Mouse (Mus musculus) Muller cell, postnatal 12 days (primary cell): ENCODE data around the gene 1700102P08Rik.

Experiments used
- DNase-seq: peaks from one replicate; pipeline ENCODE4 v3.0.0-alpha.2; 2015; ENCODE audit errors: inconsistent ontology term

1700102P08Rik gene

DNA sequence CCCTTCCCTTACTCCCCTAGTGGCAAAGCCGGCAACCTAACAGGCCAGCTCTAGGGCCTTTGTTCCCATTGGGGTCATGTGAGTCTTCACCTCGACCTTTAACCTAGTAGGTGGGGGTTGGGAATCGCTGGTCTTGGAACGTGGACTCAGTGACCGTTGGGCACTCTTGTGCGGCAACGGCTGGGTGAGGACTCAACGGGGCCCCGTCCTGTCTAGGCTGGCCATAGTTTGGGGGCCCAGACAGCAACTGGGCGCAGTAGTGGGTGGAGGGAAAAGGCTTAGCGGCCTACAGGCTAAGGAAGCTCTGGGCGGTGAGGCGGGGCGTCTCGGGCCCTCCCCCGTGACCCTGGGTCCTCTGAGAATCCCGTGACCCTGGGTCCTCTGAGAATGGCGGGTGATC lies at the start of gene 1700102P08Rik:
Gene 1700102P08Rik, plus strand, starts transcription at position 130 of the 400 bp plus-strand sequence.
- no peak for DNase-seq

DNA sequence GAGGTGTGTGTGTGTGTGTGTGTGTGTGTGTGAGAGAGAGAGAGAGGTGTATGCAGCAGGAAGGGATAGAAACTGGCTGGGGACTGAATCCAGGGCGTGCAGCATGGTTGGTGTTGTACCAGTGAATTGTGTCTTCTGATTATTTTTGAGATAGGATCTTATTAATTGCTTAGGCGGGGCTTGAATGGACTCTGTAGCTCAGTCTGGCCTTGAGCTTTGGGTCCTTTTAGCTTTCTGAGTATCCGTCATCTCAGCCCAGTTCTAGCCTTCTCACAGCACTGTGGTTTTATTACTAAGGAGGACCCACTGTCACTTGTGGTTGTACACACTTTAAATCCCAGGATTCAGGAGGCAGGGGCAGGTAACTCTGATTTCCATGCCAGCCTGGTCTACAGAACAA lies 49.3 kb upstream of the 1700102P08Rik start:
- no peak for DNase-seq

DNA sequence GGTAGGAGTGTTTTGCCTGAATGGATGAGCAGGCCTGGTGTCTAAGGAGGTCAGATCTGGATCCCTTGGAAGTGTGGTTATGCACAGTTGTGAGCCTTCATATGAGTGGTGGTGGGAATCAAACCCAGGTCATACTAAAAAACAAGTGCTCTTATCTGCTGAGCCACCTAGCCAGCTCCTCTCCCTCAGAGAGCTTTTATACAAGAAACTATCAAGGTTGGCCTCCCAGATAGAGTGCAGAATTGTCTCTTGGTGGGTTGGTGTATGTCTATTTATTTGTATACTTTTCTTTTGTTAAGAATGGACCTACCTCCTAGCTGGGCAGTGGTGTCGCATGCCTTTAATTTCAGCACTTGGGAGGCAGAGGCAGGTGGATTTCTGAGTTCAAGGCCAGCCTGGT lies 48.8 kb upstream of the 1700102P08Rik start:
- DNase-seq: no peak

DNA sequence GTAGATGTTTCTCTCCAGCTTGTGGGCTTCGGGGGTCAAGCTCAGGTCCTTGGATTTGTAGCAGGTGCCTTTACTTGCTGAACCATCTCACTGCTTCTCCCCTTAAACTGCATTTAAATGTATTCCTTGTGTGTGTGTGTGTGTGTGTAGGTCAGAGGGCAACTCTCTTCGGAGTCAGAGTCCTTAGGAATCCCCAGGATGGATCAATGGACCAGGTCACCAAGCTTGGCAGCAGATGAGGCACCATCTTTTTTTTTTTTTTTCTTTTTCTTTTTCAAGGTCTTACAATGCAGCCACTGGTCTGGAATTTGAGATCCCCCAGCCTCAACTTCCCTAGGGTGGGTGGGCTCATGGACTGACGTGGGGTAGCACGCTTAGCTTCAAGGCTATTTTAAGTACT lies 48.1 kb upstream of the 1700102P08Rik start:
- no peak for DNase-seq

DNA sequence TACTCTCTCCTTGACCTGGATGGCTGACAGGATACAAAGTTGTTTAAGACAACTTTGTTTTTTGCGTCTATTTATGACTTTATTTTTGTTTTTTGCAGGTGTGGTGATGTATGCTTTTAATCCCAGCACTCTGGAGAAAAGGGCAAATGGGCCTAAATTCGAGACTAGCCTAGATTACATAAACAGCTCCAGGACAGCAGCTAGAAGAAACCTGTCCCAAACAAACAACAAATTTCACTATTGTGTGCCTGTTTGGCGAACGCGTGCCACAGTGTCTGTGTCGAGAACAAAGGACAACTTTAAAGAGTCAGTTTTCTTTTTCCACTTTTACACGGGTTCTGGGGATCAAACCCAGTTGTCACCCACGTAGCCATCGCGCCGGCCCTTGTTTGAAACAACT lies 45.6 kb upstream of the 1700102P08Rik start:
- DNase-seq: no peak

DNA sequence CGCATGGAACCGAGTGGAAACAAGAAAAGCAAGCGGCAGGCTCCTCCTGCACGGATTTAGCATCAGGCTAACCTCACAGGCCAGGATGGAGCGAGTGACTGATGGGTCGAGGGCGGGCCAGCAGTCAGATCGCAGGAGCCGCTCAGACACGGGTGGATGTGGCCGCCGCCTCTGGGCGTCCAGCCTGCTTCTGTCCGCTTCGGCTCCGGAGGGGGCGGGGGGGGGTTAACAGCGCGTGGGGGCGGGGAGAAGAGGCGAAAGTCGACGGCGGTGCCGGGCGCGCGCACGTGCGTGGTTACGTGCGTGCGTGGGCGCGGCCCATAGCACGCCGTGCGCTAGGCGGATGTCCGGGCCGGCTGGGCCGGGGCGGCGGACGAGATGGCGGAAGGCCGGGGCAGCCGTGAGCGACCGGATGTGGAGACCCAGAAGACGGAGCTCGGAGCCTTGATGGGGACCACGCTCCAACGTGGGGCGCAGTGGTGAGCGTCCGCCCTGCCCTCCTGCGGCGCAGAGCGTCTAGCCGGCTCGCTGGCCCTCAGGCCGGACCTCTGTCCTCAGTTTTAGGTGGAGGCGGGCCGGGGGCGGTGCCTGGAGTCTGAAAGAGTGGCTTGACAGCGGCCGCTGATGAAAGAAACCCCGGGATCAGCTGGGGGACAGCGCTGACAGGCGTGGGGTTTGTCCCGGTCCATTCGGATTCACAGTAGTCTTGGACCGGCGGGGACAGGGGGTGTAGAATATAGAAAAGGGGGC lies 44.9 kb upstream of the 1700102P08Rik start, which contains the start of gene Usp4:
Gene Usp4, plus strand, starts transcription at position 314 of the 750 bp plus-strand sequence.
- DNase-seq: peak; percentile 96

DNA sequence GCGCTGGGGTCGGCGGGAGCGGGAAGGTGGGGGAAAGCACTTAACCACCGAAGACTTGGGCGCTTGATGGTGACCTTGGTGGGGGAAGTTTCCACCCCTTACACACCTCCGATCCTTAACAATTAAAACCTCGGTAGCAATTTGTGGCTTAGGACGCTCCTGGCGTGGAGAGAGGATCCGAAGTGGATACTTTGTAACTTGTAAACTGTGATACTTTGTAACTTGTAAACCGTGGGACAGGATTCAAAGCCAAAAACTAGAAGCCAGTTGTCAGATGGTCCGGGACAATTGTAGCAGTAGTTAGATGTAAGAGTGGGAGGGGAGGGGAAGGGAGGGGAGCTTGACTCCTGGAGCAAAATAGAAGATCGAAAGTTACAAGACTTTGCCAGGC lies 44.3 kb upstream of the 1700102P08Rik start:
- DNase-seq: no peak

DNA sequence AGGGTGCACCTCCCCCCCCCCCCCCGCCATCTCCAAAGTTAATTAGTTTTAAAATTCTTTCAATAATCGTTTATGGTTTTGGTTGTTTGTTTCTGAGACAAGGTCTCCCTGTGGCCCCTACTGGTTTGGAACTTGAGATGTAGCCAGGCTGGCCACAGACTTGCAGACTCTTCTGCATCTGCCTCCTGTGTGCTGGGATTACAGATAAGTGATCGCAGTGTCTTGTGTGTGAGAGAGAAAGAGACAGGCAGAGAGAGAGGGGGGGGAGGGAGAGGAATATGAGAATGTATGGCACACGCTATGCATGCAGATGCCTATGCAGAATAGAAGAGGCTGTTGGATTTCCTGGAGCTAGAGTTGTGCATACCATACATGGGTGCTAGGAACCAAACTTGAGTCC lies 42.9 kb upstream of the 1700102P08Rik start:
- DNase-seq: no peak

DNA sequence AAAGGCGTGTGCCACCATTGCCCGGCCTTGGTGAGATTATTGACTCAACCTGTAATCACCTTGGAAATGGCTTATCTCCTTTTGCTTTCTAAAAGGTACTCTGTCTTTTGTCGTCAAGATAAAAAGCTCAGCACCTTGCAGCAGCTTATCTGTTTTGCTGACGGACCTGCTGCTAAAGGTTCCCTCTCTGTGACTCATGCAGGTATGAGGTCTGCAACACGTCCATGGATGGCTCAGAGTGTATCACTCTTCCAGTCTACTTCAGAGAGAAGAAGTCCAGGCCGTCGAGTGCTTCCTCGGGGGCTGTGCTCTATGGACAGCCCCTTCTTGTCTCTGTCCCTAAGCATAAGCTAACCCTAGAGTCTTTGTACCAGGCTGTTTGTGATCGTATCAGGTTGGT lies 14.4 kb upstream of the 1700102P08Rik start:
- no peak for DNase-seq

DNA sequence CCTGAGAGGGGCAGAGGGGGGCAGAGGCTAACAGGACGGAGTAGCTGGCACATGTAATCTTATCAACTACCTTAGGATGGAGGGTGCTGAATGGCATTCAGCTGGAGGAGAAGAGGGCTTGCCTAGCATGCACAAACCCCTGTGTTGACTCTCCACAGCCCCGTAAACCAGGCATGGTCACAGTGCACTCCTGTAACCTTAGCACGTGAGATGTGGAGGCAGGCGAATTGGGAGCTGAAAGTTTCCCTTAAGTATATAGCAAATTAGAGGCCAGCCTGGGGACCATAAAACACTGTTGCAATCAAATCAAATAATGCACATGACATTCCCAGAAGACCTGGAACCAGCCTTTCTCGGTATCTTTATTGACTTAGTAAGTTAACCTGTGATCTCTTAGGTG lies 13.9 kb upstream of the 1700102P08Rik start:
- DNase-seq: no peak

DNA sequence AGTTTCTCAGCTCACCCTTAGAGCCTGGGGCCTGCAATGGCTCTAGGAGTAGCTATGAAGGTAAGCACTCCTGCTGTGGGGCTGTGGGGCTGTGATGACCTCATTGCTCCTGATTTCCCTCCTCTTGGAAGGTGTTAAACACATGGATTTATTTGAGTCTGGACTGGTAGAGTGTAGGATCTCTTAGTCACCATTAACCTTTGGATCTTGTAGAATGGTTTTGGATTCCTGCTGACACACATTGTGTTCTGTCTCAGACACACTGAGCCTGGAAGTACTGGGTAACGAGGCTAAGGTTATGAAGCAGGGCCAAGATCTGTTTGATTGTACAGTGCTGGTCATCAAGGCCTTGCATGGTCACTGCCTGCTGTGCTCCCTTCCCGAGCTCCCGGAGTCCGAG lies 13.3 kb upstream of the 1700102P08Rik start:
- no peak for DNase-seq

DNA sequence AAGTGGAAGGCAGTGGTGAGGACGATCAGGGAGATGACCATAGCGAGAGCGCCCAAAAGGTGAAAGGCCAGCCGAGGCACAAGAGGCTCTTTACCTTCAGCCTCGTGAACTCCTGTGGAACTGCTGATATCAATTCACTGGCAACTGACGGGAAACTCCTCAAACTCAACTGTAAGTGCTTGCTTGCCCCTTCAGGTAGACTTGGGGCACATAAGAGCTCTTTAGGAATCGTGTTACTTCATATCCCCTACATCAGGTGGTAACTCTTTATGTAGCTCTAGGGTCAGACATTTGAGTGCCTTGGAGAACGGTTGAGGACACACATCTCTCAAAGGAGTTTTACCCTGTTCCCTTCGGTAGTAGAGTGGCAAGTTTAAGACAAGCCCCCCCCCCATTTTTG lies 11.2 kb upstream of the 1700102P08Rik start:
- DNase-seq: no peak

DNA sequence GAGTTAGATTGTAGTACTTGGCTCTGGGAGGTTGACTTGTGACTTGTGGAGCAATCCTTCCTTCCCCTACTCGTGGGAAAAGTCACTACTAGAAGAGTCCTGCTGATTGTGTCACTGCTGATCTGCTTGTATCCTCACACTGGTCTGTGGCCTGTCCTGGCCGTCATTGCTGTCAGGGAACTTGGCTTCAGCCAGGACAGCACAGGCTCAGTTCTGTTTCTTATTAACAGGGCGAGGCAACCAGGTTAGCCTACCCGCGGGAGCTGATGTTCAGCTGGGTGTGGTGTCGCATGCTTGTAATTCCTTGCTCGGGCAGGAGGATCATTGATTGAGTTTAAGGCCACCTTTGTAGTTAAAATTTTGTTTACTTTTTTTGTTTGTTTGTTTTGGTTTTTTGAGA lies 7.6 kb upstream of the 1700102P08Rik start:
- DNase-seq: no peak

DNA sequence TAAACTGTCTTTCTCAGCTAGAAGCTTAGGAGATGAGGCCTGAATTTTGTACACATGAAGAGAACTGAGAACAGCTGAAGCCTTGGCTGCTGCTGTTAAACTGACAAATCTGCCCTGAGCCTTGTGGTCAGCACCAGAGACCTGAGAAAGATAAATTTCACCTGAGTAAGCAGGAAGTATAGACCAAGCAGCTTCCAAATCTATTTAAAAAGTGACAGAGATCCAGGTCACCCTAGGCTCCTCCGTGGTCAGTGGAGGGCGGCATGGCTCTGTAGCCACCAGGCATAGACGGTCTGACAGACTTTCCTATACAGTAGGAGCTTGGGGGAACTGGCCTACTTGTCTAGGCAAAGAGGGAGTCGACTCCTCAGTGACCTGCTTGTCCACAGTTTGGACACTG lies 5.8 kb upstream of the 1700102P08Rik start:
- no peak for DNase-seq

DNA sequence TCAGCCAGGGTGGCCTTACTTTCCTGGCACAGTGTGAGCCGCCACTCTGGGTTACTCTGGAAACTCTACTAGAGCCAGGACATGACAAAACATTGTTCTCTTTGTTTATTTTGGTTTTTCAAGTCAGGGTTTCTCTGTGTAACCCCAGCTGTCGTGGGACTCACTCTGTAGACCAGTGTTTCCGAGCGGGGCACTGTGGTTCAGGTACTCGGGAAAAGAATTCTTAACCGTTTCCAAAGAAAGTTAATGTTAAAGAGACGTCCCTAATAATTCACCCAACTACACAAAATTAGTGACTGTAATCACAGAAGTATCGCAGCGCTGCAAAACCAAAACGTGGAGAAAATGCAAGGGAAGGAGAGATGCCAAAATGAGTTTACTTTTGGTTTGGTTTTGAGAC lies 4.0 kb upstream of the 1700102P08Rik start:
- DNase-seq: no peak

DNA sequence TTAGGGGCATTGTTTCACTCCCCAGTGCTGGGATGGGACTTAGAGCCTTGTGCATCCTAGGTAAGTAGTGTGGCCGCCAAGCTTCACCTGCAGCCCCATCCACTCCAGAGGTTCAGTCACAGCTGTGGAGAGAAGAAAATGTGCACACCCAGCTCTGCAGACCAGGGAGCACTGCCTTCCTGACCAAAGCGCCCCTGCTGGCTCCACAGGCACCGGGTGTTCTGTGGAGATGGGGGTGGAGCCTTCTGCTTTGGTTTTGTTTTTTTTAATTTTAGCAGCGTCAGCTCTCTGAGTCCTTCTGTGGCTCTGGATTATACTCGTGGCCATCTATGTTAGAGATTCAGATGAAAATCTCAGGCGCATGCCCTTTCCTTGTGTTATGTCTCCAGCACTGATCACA lies 3.4 kb upstream of the 1700102P08Rik start:
- DNase-seq: no peak

DNA sequence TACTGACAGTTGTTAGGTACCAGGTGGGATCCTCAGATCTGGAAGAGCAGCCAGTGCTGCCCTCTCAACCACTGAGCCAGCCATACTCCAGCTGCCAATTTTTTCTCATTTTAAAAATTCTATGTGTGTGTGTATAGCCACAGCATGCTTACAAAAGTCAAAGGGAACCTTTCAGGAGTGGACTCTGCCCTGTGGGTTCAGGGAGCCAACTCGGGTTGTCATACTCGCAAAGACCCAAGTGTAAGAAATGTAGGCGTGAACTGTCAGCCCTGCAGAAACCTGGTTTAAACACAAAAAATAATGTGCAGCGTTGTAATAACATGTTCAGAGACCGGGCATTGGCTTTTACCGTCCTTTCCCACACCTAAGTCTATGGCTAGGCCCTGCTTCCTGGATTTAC lies 1.6 kb downstream of the 1700102P08Rik start:
- DNase-seq: no peak

DNA sequence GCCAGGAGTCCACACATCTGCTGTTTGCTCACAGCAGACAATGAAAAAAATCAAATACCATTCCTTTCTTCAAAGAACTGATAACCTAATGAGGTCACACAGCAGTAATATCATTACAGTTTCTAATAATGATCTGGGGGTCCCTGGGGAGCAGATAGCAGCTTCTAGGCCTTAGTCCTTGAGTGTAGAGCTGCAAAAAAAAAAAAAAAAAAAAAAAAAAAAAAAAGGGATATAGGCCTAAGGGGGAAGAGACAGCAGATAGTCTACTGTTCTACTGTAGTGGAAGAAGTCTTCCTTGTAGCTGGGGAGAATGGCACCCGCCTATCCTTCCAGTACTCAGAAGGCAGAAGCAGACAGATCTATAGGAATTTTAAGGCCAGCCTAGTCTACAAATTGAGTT lies 2.8 kb downstream of the 1700102P08Rik start:
- no peak for DNase-seq

DNA sequence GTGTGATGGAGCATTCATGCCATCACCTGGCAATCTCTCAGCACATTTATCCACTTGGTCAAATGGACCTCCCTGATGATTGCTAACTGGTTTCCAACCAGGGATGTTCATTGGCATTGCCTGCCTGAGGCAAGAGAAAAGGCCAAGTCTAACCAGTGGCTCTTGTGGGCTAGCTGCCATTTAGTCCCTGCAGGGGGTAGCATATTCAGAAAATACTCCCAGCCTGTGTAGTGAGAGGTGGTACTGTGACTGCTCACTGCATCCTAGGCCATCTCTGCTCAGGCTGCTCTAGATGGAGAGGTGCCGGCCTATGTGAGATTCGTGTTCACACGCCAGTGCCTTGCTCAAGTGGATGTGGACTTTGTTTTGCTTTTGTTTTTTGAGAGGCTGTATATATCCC lies 5.7 kb downstream of the 1700102P08Rik start:
- DNase-seq: peak; percentile 18

DNA sequence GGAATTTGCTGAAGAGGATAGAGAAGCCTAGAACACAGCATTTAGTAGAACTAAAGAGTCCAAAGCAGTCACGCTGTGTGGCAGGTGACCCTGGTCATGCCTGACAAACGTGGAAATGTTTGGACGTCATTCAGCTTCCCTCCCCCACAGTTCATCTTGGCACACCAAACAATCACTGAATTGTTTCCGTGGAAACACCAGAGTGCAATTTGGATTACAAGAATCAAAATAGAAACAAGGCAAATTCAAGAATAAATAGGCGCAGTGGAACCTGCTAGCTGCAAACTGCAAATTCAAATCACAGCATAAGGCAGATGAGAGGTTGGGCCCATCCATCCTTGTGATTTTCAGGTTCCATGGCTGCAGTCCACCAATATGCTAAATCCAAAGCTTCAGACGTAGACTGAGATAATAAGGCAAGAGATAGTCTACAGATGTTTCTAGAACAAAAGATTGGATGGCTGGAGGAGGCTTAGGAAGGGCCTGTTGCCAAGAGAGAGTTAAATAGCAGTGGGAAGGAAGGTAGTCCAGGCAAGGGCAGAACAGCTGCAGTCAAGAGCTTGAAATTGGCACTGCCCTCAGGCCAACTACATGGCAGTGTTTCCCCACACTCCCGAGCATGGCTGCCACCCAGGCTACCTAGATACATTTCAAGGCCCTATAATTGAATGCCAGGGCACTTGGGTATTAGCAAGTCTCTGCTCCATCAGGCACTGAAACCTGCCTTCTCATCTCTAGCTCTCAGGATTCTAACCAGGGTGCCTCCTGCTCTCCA lies 8.8 kb downstream of the 1700102P08Rik start:
- peak; percentile 73 for DNase-seq

DNA sequence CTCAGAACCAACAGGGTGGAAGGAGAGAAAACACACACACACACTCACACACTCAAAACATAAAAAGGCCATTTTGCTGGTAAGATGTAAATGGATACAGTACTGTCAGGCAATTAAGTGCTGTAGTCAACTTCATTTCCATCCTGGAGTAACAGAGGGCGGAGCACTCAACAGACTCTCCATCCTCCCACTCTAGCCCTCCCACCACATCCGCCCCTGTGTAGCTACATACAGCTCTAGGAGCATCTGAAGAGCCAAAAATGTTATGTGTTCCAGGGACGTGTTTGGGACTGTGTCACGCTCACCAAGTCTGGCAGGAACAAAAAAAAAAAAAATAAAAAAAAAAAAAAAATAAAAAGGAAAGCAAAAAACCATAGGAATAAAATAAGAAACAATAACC lies 10.5 kb downstream of the 1700102P08Rik start:
- DNase-seq: no peak

DNA sequence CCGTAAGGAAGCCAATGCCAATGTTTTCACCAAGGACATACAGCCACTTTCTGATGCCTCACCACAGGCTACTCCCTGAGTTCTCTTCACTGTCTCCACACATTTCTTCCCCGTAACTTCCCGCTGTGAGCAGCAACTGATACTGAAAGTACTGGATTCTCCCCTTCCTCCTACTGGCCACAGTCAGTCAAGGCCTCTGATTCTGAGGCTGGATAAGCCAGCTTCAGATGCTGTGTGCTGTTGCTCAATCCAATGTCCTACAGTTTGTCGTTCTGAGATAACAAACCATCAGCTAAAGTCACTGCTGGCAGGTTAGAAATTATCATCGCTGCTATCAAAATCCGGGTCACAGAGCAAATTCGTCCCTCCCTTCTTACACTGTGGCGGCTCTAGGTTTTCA lies 11.8 kb downstream of the 1700102P08Rik start:
- DNase-seq: no peak

DNA sequence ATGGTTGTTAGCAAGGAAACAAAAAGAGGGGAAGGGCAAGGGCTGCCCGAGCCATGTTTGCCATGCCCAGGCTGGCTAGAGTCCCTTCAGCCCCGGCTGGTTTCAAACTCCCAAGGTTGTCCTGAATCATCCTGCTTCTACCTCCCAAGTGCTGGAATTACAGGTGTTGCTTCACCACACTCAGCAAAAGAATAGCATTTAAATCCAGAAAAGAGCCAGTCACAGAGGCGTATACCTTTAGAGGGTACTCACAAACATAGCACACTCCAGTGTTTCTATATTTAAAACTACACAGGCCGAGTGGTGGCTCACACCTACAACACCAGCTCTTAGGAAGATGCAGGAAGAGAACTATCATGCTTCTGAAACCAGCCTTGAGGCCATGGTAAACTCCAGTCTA lies 16.9 kb downstream of the 1700102P08Rik start:
- no peak for DNase-seq
